Mouse (Mus musculus): Measurements from ENCODE around the gene Anapc16.
A peak's percentile ranks its signal among the peaks of the same experiment; 100 is the strongest.

Gene Anapc16

GRCm38 (mm10) chr10:59948363-59949254 lies 54.3 kb downstream of the Anapc16 start:
- no peak for DNase-seq

- no peak for DNase-seq
These were observed 55.5 kb downstream of the Anapc16 start for GRCm38 (mm10) chr10:59947296-59948073.

GRCm38 (mm10) chr10:59946362-59946761 lies 56.6 kb downstream of the Anapc16 start:
- DNase-seq: no peak

- no peak for DNase-seq
These were observed 57.5 kb downstream of the Anapc16 start for GRCm38 (mm10) chr10:59945416-59945815.

GRCm38 (mm10) chr10:59943421-59943989 lies 59.4 kb downstream of the Anapc16 start:
- peak; percentile 71 to 74 for DNase-seq

- peak; percentile 58 to 72 for DNase-seq
These were observed 60.0 kb downstream of the Anapc16 start for GRCm38 (mm10) chr10:59942847-59943420.

- DNase-seq: no peak
These were observed 60.6 kb downstream of the Anapc16 start for GRCm38 (mm10) chr10:59942281-59942846.

- no peak for DNase-seq
These were observed 63.9 kb downstream of the Anapc16 start for GRCm38 (mm10) chr10:59939081-59939480.

GRCm38 (mm10) chr10:59938662-59939061 lies 64.3 kb downstream of the Anapc16 start:
- no peak for DNase-seq

Data from kidney, adult 8-10 months (tissue).